Mouse (Mus musculus): ENCODE data around the gene Msl3. TPM values are rescaled to one million over a fixed set of nuclear protein-coding genes. Genes with fewer than 3 reads are reported as not detected.
"Not testable (repeated sequence)": the region's sequence is repeated elsewhere in the genome, so short reads cannot be mapped to it uniquely, and the experiment has no call there.

Gene Msl3
- polyA plus RNA-seq (2015; fragmentation: Nextera tagmentation; extraction: Ambion mirVana), result 33.2 and 36.8 TPM in 2 replicates

DNA sequence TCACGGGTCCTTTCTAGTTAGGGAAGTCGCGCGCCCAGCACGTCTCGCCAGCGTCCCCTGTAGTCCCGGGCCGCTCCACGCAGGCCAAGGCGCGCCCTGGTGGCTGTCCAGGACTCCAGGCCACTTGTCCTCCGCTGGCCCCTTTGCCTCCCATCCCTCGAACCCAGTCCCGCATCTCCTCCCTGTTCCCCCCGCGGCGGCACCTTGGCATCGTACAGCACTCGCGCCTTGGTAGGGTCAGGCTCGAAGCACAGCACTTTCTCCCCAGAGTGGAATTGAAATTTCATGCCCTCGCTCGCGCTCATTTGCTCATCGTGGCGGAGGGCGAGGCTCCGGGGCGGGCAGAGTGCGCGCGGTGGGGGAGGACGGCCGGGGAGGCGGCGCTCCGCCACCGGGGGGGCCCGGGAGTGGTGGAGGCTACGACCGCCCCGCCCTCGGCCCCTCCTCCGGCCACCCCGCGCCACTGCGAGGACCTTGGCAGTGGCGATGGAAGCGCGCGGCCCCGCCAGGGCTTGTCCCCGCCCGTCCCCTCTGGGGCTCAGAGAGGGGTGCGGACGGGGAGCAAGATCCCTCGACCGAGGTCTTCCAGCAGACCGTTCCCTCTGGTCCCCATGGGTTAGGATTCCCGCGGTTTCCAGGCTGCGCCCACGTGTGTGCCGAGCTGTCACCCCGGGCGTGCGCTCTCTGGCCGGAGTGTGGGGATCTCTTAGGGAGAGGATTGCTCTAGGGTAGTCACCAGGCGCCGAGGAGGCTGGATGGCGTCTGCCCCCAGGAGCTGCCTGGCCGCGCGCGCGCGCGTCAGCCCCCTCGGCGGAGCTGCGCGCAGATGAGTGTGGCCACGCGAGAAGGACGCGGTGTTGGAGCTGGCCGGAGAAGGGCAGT is at the start of gene Msl3:
Msl3 (minus strand) TSS at position 374 of the 882 bp plus-strand sequence.
- WGBS, result 19% methylated on average over 69 of the region's 88 CpGs
- ATAC-seq (ENCODE audit: insufficient read depth, low FRiP score, low read depth), result peak; percentile 91
- Histone ChIP-seq H3K9me3 (no peaks in the 10 kb centered on the region), H3K4me3 (replicated peaks) (peak within 1 kb of the TSS; percentile 57), H3K4me2 (peak within 1 kb of the TSS; percentile 75), H3K4me1 (no peaks in the 10 kb centered on the region), H3K27ac (peak within 1 kb of the TSS; percentile 96), H3K36me3 (no peaks in the 10 kb centered on the region), H3K27me3 (replicated peaks) (no peaks in the 10 kb centered on the region), H3K9ac (peak within 1 kb of the TSS; percentile 25)

- no peak for ATAC-seq (ENCODE audit: insufficient read depth, low FRiP score, low read depth)
- Histone ChIP-seq H3K4me1 (no peaks in the 10 kb centered on the region), H3K36me3 (no peaks in the 10 kb centered on the region), H3K27ac (no peak overlapping the region), H3K4me3 (replicated peaks) (no peak overlapping the region), H3K9me3 (no peaks in the 10 kb centered on the region), H3K4me2 (no peak overlapping the region), H3K9ac (no peak overlapping the region), H3K27me3 (replicated peaks) (no peaks in the 10 kb centered on the region)
- WGBS, result 54% methylated on average over 2 of the region's 2 CpGs
These were observed 44.3 kb upstream of the Msl3 start for GRCm38 (mm10) chrX:168717969-168718368.

- Histone ChIP-seq H3K36me3 (no peaks in the 10 kb centered on the region), H3K4me2 (peak overlapping the region; percentile 75), H3K9ac (peak overlapping the region; percentile 25; the same call in 1 of the 2 replicates), H3K4me3 (replicated peaks) (peak overlapping the region; percentile 57), H3K4me1 (no peaks in the 10 kb centered on the region), H3K9me3 (no peaks in the 10 kb centered on the region), H3K27me3 (replicated peaks) (no peaks in the 10 kb centered on the region), H3K27ac (peak overlapping the region; percentile 96)
- no peak for ATAC-seq (ENCODE audit: insufficient read depth, low FRiP score, low read depth)
- 25% methylated on average over 10 of the region's 10 CpGs for WGBS
These were observed 787 bp upstream of the Msl3 start for GRCm38 (mm10) chrX:168674407-168674962.

DNA sequence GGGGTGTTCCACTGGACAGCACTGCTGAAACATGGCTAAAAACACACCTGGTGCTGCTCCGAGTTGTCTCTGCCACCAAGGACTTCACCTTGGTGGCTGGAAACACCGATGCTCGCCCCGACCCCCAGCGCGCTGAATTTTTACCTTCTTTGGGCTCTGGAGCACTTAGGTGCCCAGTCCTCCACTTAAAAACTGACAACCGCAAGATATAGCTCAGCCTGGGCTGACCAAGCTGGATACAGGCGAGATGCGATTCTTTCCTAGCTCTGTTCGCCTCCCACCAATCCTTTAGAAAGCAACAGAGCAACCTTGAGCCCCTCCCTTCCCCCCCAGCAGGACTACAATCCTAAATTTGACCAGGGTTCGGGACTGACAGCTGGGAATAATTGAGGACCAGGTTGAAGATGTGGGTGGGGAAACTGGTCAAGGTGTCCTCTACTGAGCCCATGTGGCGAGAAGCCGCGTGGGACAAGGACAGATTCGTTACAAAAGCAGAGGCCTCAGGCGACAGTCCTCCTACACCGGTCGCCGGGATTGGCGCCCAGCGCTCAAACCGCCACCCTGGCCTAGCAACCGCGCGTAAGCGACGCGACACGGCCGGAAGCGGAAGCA is 679 bp downstream of the Msl3 start:
- Histone ChIP-seq H3K4me2 (peak overlapping the region; percentile 75), H3K36me3 (no peaks in the 10 kb centered on the region), H3K27me3 (replicated peaks) (no peaks in the 10 kb centered on the region), H3K4me1 (no peaks in the 10 kb centered on the region), H3K9ac (peak overlapping the region; percentile 19; the same call in 1 of the 2 replicates), H3K4me3 (replicated peaks) (peak overlapping the region; percentile 57), H3K27ac (peak overlapping the region; percentile 96), H3K9me3 (no peaks in the 10 kb centered on the region)
- no peak for ATAC-seq (ENCODE audit: insufficient read depth, low FRiP score, low read depth)
- 22% methylated on average over 31 of the region's 31 CpGs for WGBS

- Histone ChIP-seq H3K27ac (peak overlapping the region; percentile 96; the same call in 1 of the 2 replicates), H3K27me3 (replicated peaks) (no peaks in the 10 kb centered on the region), H3K9ac (peak overlapping the region; percentile 19; the same call in 1 of the 2 replicates), H3K36me3 (no peaks in the 10 kb centered on the region), H3K4me1 (no peaks in the 10 kb centered on the region), H3K4me3 (replicated peaks) (peak overlapping the region; percentile 57), H3K9me3 (no peaks in the 10 kb centered on the region), H3K4me2 (peak overlapping the region; percentile 75)
- ATAC-seq (ENCODE audit: insufficient read depth, low FRiP score, low read depth), result peak; percentile 78; the same call in 1 of the 2 replicates
- 16% methylated on average over 9 of the region's 9 CpGs for WGBS
These were observed 1.3 kb downstream of the Msl3 start for GRCm38 (mm10) chrX:168672425-168672824.

DNA sequence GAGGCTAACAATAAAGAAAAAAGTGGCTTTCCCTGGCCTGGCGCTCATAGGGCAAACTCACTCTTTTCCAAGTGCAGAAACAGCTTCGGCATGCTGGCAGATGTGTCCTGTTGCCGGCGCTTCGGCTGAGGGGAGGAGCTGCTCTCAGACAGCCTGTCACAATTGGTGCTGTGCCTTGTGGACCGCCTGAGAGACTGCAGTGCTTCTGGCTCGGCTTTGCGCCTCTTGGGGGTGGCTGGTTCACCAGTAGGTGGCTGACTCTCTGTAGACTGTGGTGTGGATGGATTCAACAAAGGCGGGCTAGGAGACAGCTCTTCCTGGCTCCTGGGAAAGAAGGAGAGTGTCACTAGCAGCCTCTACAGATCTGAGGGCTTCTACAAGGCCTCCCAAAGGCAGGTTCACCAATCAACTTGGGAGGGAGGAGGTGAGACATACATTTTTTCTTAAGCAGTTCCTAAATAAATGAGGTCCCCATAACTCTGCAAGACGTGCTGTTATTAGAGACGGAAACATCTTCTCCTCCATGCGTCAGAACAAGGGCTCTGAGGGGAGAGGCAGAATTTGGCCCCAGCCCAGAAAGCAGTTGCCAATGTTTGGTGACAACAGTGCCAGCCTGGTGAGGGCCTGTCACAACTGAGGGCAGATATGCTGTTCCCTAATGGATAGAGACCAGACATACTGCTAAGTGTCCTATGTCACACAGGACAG is 9.6 kb downstream of the Msl3 start:
- no peaks in the 10 kb centered on the region for H3K36me3 ChIP-seq
- no peak overlapping the region for H3K9ac ChIP-seq
- H3K27me3 ChIP-seq (replicated peaks), result no peaks in the 10 kb centered on the region
- H3K9me3 ChIP-seq, result no peaks in the 10 kb centered on the region
- H3K4me2 ChIP-seq, result no peak overlapping the region
- H3K27ac ChIP-seq, result no peak overlapping the region
- H3K4me3 ChIP-seq (replicated peaks), result no peak overlapping the region
- ATAC-seq (ENCODE audit: insufficient read depth, low FRiP score, low read depth), result no peak
- H3K4me1 ChIP-seq, result no peaks in the 10 kb centered on the region
- 71% methylated on average over 12 of the region's 12 CpGs for WGBS

GRCm38 (mm10) chrX:168660236-168660635 is 13.5 kb downstream of the Msl3 start:
- Histone ChIP-seq H3K36me3 (no peaks in the 10 kb centered on the region), H3K4me2 (no peak overlapping the region), H3K4me3 (replicated peaks) (no peak overlapping the region), H3K27ac (no peak overlapping the region), H3K9me3 (no peaks in the 10 kb centered on the region), H3K27me3 (replicated peaks) (no peaks in the 10 kb centered on the region), H3K9ac (no peak overlapping the region), H3K4me1 (no peaks in the 10 kb centered on the region)
- no peak for ATAC-seq (ENCODE audit: insufficient read depth, low FRiP score, low read depth)
- 67% methylated on average over 4 of the region's 4 CpGs for WGBS

DNA sequence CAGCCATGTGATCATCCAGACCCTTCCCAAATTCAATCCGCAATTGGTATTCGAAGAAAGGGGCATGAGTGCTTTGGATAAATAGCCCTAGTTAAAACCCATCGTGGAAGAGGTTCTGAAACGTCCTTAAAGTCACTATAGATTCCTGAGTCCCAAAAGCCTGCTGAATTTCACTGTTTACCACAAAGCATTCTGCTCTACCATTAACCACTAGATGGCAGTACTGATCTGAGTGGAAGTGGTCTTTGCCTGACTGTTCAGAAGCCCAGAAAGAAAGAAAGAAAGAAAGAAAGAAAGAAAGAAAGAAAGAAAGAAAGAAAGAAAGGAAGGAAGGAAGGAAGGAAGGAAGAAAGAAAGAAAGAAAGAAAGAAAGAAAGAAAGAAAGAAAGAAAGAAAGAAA is 13.9 kb downstream of the Msl3 start:
- H3K9ac ChIP-seq; H3K4me3 ChIP-seq (replicated peaks); ATAC-seq (ENCODE audit: insufficient read depth, low FRiP score, low read depth); H3K4me2 ChIP-seq; H3K36me3 ChIP-seq; H3K9me3 ChIP-seq; H3K27ac ChIP-seq; H3K27me3 ChIP-seq (replicated peaks); H3K4me1 ChIP-seq: not testable (repeated sequence)
- WGBS, result 52% methylated on average over 4 of the region's 4 CpGs

- ATAC-seq (ENCODE audit: insufficient read depth, low FRiP score, low read depth), result no peak
- no peaks in the 10 kb centered on the region for H3K4me1 ChIP-seq
- H3K9me3 ChIP-seq, result no peaks in the 10 kb centered on the region
- H3K27ac ChIP-seq, result no peak overlapping the region
- no peak overlapping the region for H3K4me3 ChIP-seq (replicated peaks)
- H3K4me2 ChIP-seq, result no peak overlapping the region
- no peaks in the 10 kb centered on the region for H3K36me3 ChIP-seq
- H3K27me3 ChIP-seq (replicated peaks), result no peaks in the 10 kb centered on the region
- WGBS, result 86% methylated on average over 3 of the region's 3 CpGs
- H3K9ac ChIP-seq, result no peak overlapping the region
These were observed 14.4 kb downstream of the Msl3 start for GRCm38 (mm10) chrX:168659275-168659674.

GRCm38 (mm10) chrX:168657795-168658194 is 15.9 kb downstream of the Msl3 start:
- Histone ChIP-seq H3K4me1 (no peaks in the 10 kb centered on the region), H3K4me2 (no peak overlapping the region), H3K9ac (no peak overlapping the region), H3K36me3 (no peaks in the 10 kb centered on the region), H3K9me3 (no peaks in the 10 kb centered on the region), H3K27ac (no peak overlapping the region), H3K27me3 (replicated peaks) (no peaks in the 10 kb centered on the region), H3K4me3 (replicated peaks) (no peak overlapping the region)
- no peak for ATAC-seq (ENCODE audit: insufficient read depth, low FRiP score, low read depth)
- whole genome bisulfite sequencing, result 91% methylated on average over 1 of the region's 1 CpGs

GRCm38 (mm10) chrX:168649336-168649735 is 24.4 kb downstream of the Msl3 start:
- Histone ChIP-seq H3K36me3 (no peaks in the 10 kb centered on the region), H3K9ac (no peak overlapping the region), H3K4me1 (no peaks in the 10 kb centered on the region), H3K4me2 (no peak overlapping the region), H3K4me3 (replicated peaks) (no peak overlapping the region), H3K27ac (no peak overlapping the region), H3K9me3 (no peaks in the 10 kb centered on the region), H3K27me3 (replicated peaks) (no peaks in the 10 kb centered on the region)
- ATAC-seq (ENCODE audit: insufficient read depth, low FRiP score, low read depth), result no peak
- 59% methylated on average over 2 of the region's 2 CpGs for whole genome bisulfite sequencing
